Mouse (Mus musculus): ENCODE results near the gene Gm9936.

DNA sequence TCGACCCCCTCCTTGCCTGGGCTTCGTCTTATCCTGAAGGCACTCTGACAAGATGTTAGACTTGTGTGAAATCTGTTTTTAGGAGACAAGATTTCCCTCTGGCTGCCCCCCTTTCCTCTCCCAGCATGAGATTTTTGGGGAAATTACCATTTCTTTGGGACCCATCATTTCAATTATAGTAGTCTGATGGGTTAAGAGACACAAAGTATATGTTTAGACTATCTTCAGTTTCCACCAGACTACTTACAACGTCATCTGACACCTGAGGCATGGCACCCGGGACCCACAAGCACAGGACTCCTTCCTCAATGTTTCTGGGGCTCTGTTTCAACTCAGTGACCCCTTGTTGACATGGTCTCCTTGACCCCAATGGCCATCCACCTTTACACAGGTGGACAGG is 37.1 kb upstream of the Gm9936 start:
- no peak for TF ChIP-seq TAL1 (IDR thresholded peaks at IDR 0.05; ENCODE audit: low read length)
- no peak for TF ChIP-seq CTCF (IDR thresholded peaks at IDR 0.05 in 2 of 3, conservative IDR thresholded peaks at IDR 0.05 in 1 of 3; ENCODE audit: control insufficient read depth in 1 of 3, insufficient read depth in 1 of 3, low read depth in 2 of 3, low read length in 3 of 3, poor library complexity in 1 of 3, severe bottlenecking in 1 of 3)
- TF ChIP-seq POLR2A (IDR thresholded peaks at IDR 0.05; ENCODE audit: control insufficient read depth in 1 of 2, insufficient read depth in 1 of 2, low read depth in 1 of 2, low read length in 2 of 2, poor library complexity in 1 of 2), result no peak
- no peak for TF ChIP-seq JUND (IDR thresholded peaks at IDR 0.05; ENCODE audit: low read depth, low read length)
- TF ChIP-seq MXI1 (IDR thresholded peaks at IDR 0.05; ENCODE audit: low read depth, low read length), result no peak
- no peak for TF ChIP-seq EP300 (IDR thresholded peaks at IDR 0.05; ENCODE audit: low read depth in 1 of 2, low read length in 2 of 2)
- no peak for TF ChIP-seq GATA1 (IDR thresholded peaks at IDR 0.05; ENCODE audit: low read depth, low read length)
- TF ChIP-seq E2F4 (IDR thresholded peaks at IDR 0.05; ENCODE audit: borderline replicate concordance, low read depth, low read length), result no peak
- no peak for TF ChIP-seq MYC (IDR thresholded peaks at IDR 0.05; ENCODE audit: low read depth, low read length)
- no peak for TF ChIP-seq SMC3 (IDR thresholded peaks at IDR 0.05; ENCODE audit: low read depth, low read length)
- TF ChIP-seq RCOR1 (IDR thresholded peaks at IDR 0.05; ENCODE audit: low read depth, low read length), result no peak

Data from MEL (cell line).